Mouse (Mus musculus): ENCODE data around the gene Gabra6. TPM values are rescaled to one million over a fixed set of nuclear protein-coding genes. Genes with fewer than 3 reads are reported as not detected.

The Gabra6 gene
- not detected in 2 replicates for polyA plus RNA-seq (2021; fragmentation: Nextera tagmentation)
- long read RNA-seq, experiment 1, result 0 reads
- long read RNA-seq, experiment 2, partial matches to known transcripts, result 0 of 1 reads
- long read RNA-seq, experiment 2, other reads (novel, unspliced or antisense), result 0 of 1 reads

GRCm38 (mm10) chr11:42320882-42321281, at the start of gene Gabra6:
Gene Gabra6, minus strand, starts transcription at chr11:42321072.

Other genes with a start within 250 kb of the Gabra6 start
- gene Gabra1, start 138.1 kb downstream of the Gabra6 start, polyA plus RNA-seq (2021; fragmentation: Nextera tagmentation), result 202 and 306 TPM in 2 replicates
- gene Gabrb2, start 98.7 kb upstream of the Gabra6 start, polyA plus RNA-seq (2021; fragmentation: Nextera tagmentation), result 17.8 and 23.9 TPM in 2 replicates

Data from layer of hippocampus, adult 6 months (tissue).